Mouse (Mus musculus) limb, embryonic 15.5 days (tissue): ENCODE measurements around the gene Rora. TPM values are rescaled to one million over a fixed set of nuclear protein-coding genes. Genes with fewer than 3 reads are reported as not detected.

ENCODE experiments used
- ATAC-seq: fragments of 200-750 bp; cut with Nextera tagmentation; 2 replicates; pipeline ENCODE4 v1.8.0; 2017; ENCODE audit warnings: low read depth, moderate TSS enrichment; ENCODE audit not compliant: insufficient number of reproducible peaks, low FRiP score, low TSS enrichment
- H3K27ac ChIP-seq: fragments of 300-500 bp; sonication (generic); 2 replicates; pipeline ENCODE4 v1.5.1; 2015; ENCODE audit warnings: moderate library complexity, mild to moderate bottlenecking, inconsistent platforms
- H3K27me3 ChIP-seq: fragments of 300-500 bp; sonication (generic); 2 replicates; pipeline ENCODE4 v1.6.1; 2015; ENCODE audit warnings: inconsistent platforms
- H3K36me3 ChIP-seq: fragments of 300-500 bp; sonication (generic); 2 replicates; pipeline ENCODE4 v1.6.1; 2015; ENCODE audit warnings: inconsistent platforms
- H3K4me1 ChIP-seq: fragments of 300-500 bp; sonication (generic); 2 replicates; pipeline ENCODE4 v1.6.1; 2015; ENCODE audit warnings: inconsistent platforms
- H3K4me2 ChIP-seq: fragments of 300-500 bp; sonication (generic); 2 replicates; pipeline ENCODE4 v1.6.1; 2015; ENCODE audit warnings: mild to moderate bottlenecking, inconsistent platforms
- H3K4me3 ChIP-seq: fragments of 300-500 bp; sonication (generic); 2 replicates; pipeline ENCODE4 v1.5.1; 2015; ENCODE audit warnings: mild to moderate bottlenecking, inconsistent platforms
- H3K9ac ChIP-seq: fragments of 300-500 bp; sonication (generic); 2 replicates; pipeline ENCODE4 v1.6.1; 2015; ENCODE audit warnings: inconsistent platforms
- H3K9me3 ChIP-seq: fragments of 300-500 bp; sonication (generic); 2 replicates; pipeline ENCODE4 v1.6.1; 2016; ENCODE audit warnings: inconsistent platforms
- WGBS: fragments of 180-500 bp; shearing (Covaris S2); methylation state at CpG from one replicate; pipeline ENCODE4 v1.1.7; 2015; 5-methylcytosine and 5-hydroxymethylcytosine counted together
- polyA plus RNA-seq: library from polyadenylated mRNA; unstranded; fragments of >200 nt; fragmentation: Nextera tagmentation; extraction: Ambion mirVana; gene quantifications from 2 replicates; pipeline ENCODE4 v1.2.1, GENCODE M21; 2015

The Rora gene
- polyA plus RNA-seq, 1 experiment from 2014 or later: 25.4 TPM

DNA sequence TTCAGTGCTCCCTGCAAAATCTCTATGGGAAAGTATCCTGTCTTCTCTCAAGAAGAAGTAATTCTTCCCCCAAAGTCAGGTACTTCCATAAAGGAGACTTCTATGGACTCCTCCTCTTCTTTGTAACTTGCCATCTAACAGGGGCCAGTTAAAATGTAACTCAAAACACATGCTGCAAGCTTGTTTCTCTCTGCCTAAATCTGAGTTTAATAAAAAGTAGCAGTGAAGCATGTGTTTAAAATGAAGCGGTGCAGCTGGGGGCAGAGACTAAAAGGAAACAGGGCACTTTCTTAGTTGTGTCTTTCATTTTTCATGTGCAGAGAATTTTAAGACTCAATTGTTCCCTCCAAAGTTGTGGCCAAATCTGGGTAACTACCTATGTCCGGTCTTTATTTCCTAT lies 221.0 kb downstream of the Rora start:
- no peaks in the 10 kb centered on the region for H3K36me3 ChIP-seq
- no peak overlapping the region for H3K4me2 ChIP-seq
- 39% methylated on average over 2 of the region's 2 CpGs for WGBS
- peaks cover 16% of the 10 kb centered on the region for H3K4me1 ChIP-seq
- no peak overlapping the region for H3K9ac ChIP-seq
- no peak overlapping the region for H3K27ac ChIP-seq
- no peak overlapping the region for H3K4me3 ChIP-seq
- H3K27me3 ChIP-seq: peaks cover 5% of the 10 kb centered on the region; the same call in 1 of the 2 replicates
- H3K9me3 ChIP-seq: no peaks in the 10 kb centered on the region
- ATAC-seq: no peak

DNA sequence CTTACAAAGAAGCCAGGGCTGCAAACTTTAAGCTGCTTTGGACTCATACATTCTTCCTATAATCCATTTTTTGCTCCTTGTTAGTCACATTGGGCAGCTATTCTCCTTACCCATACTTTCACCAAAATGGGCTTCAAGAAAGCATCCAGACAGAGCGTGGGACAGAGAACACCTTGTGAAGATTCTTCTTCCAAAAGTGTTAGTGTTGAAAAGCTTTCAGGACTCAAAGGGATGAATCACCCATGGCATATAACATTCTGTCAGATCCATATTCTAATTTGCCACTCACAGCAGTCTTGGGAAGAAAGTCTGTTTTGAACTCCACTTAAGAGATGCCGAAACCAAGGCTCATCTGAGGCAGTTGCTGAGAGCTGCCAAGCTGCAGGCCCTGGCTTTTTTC lies 222.2 kb downstream of the Rora start:
- Histone ChIP-seq H3K4me1 (peaks cover 16% of the 10 kb centered on the region), H3K4me3 (no peak overlapping the region), H3K27ac (no peak overlapping the region), H3K9me3 (no peaks in the 10 kb centered on the region), H3K9ac (no peak overlapping the region), H3K36me3 (no peaks in the 10 kb centered on the region), H3K27me3 (peaks cover 5% of the 10 kb centered on the region; the same call in 1 of the 2 replicates), H3K4me2 (no peak overlapping the region)
- WGBS: 88% methylated on average over 2 of the region's 2 CpGs
- no peak for ATAC-seq

DNA sequence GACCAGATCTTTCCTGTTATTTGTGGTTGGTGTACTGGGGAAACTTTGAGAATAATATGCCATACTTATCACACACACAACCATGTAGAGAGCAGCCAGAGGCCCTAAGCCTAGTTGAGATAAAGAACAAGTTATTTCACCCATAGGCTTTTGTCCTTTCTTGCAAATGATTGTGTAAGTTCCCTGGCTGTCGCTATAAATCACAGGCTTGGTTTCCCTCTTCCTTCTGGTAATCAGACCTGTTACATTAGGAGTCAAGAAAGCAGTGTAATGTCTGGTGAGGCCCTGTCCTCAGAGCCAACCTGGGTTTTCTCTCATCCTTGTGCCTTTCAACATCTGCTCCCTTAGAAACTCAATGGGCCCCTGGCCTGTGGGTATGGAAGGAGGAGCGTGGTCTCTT lies 222.7 kb downstream of the Rora start:
- Histone ChIP-seq H3K4me2 (no peak overlapping the region), H3K36me3 (no peaks in the 10 kb centered on the region), H3K4me3 (no peak overlapping the region), H3K9me3 (no peaks in the 10 kb centered on the region), H3K4me1 (peaks cover 16% of the 10 kb centered on the region), H3K27ac (no peak overlapping the region), H3K27me3 (peaks cover 8% of the 10 kb centered on the region; the same call in 1 of the 2 replicates), H3K9ac (no peak overlapping the region)
- ATAC-seq: no peak
- WGBS: 78% methylated on average over 2 of the region's 2 CpGs

DNA sequence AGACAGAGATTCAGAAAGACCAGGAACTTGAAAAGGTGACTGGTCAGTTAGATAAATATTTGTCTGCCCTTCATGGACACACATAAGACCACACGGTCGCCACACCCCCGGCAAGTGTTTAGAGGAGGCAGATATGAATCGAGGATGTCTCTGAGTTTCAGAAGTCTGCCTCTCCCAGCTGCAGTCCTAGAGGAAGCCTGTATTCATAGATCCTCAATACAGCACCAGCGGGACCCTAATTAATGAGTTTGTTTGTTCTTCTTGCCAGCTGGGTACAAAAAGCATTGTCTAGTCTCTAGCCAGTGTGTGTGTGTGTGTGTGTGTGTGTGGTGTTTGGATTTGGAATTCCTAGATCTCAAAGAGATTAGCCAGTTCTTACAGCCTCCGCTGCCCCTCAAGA lies 228.3 kb downstream of the Rora start:
- 74% methylated on average over 6 of the region's 6 CpGs for WGBS
- no peak overlapping the region for H3K4me2 ChIP-seq
- ATAC-seq: no peak
- no peak overlapping the region for H3K27ac ChIP-seq
- no peak overlapping the region for H3K4me3 ChIP-seq
- H3K27me3 ChIP-seq: peaks cover 3% of the 10 kb centered on the region; the same call in 1 of the 2 replicates
- H3K9me3 ChIP-seq: no peaks in the 10 kb centered on the region
- H3K36me3 ChIP-seq: no peaks in the 10 kb centered on the region
- H3K4me1 ChIP-seq: peaks cover 4% of the 10 kb centered on the region; the same call in 1 of the 2 replicates
- H3K9ac ChIP-seq: no peak overlapping the region

DNA sequence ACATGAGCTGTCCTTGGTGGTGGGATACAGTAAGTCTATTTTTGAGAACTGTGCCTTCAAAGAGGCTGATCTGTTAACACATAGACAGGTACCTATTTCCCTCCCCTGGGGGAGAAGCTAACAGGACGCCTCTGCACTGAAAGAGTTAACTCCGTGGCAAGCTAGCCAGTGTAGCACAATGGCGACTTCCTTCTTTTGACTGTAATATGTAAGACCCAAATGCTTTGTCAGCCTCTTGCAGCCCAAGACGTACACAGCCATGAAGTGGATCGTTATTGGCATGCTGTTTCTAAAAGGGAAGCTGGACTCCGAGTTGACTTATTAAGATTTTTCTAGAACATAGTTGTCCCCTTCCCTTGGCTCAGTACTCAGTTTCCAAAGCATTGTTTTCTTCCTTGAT lies 229.4 kb downstream of the Rora start:
- Histone ChIP-seq H3K4me1 (no peaks in the 10 kb centered on the region), H3K9me3 (no peaks in the 10 kb centered on the region), H3K27ac (no peak overlapping the region), H3K4me2 (no peak overlapping the region), H3K4me3 (no peak overlapping the region), H3K36me3 (no peaks in the 10 kb centered on the region), H3K9ac (no peak overlapping the region), H3K27me3 (0 out of 2 replicates have a peak, but pooled peaks cover 3% of the 10 kb centered on the region)
- 61% methylated on average over 6 of the region's 6 CpGs for WGBS
- no peak for ATAC-seq

DNA sequence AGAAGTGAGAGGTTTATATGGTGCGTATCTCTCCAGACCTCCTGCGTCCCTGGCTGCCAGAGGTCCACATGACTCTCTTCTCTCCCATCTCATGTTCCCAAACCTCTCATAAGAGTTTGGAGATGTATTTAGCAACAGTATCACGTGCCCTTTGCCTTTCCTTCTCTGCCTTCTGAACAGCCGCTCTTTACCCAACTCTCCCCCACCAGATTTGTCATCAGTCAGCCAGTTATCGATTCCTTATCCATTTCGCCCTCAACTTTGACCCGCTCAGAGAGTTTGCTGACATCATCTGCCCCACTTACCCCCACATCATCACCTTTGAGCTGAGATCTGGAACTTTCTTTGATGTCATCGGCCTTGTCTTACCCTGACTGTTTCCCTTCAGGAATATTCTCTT lies 230.1 kb downstream of the Rora start:
- Histone ChIP-seq H3K4me1 (no peaks in the 10 kb centered on the region), H3K9ac (no peak overlapping the region), H3K36me3 (no peaks in the 10 kb centered on the region), H3K9me3 (no peaks in the 10 kb centered on the region), H3K27me3 (0 out of 2 replicates have a peak, but pooled peaks cover 3% of the 10 kb centered on the region), H3K4me2 (no peak overlapping the region), H3K4me3 (no peak overlapping the region), H3K27ac (no peak overlapping the region)
- ATAC-seq: no peak
- 85% methylated on average over 8 of the region's 8 CpGs for WGBS

DNA sequence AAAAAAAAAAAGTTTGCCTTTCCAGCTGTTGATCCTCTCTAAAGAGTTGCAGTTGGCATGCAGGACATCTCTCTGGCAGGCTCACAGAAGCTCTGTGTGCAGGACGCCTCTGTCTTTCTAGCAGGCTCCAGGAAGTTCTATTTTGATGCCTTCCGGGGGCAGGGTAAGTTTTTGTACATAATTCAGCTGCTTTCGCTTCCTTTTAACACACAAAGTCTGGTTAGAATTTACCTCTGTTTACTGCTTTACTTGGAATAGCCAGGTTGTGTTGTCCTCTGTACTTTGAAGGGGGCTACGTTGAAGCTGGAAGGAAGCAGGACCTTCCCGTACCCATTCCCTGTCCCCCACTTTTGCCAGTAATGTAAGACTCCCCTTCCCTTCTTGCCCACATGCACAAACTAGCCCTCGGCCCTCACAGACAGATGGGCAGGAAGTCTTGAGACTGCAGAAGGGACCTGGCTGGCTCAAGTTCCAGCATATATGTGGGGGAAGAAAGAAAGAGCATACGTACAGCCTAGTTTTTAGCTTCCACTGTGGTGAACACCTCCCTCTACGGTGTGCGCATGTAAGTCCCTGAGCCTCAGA lies 231.0 kb downstream of the Rora start:
- Histone ChIP-seq H3K4me3 (no peak overlapping the region), H3K27ac (no peak overlapping the region), H3K27me3 (0 out of 2 replicates have a peak, but pooled peaks cover 3% of the 10 kb centered on the region), H3K4me2 (no peak overlapping the region), H3K9ac (no peak overlapping the region), H3K9me3 (no peaks in the 10 kb centered on the region), H3K36me3 (no peaks in the 10 kb centered on the region), H3K4me1 (0 out of 2 replicates have a peak, but pooled peaks cover 3% of the 10 kb centered on the region)
- ATAC-seq: no peak
- WGBS: 59% methylated on average over 9 of the region's 9 CpGs

DNA sequence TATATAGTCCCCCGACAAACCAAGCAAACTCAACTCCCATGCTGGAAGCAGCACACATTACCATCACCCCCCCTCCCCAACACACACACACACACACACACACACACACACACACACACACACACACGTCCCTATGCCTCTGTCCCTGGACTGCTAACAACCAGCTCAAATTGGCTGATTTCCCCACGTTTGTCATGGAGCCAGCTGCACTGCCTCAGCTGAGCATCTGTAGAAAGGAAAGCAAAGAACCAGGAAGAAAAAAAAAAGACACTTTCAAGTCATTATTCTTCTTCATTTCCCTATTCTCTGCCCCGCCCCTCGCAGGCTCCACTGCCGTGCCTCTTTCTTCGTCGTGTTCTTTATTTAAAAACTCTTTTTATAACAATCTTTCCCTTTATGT lies 235.1 kb downstream of the Rora start:
- ATAC-seq: no peak
- no peak overlapping the region for H3K27ac ChIP-seq
- no peaks in the 10 kb centered on the region for H3K36me3 ChIP-seq
- peaks cover 12% of the 10 kb centered on the region; the same call in 1 of the 2 replicates for H3K4me1 ChIP-seq
- no peaks in the 10 kb centered on the region for H3K9me3 ChIP-seq
- no peak overlapping the region for H3K4me2 ChIP-seq
- H3K9ac ChIP-seq: no peak overlapping the region
- H3K27me3 ChIP-seq: no peaks in the 10 kb centered on the region
- 41% methylated on average over 8 of the region's 8 CpGs for WGBS
- no peak overlapping the region for H3K4me3 ChIP-seq

DNA sequence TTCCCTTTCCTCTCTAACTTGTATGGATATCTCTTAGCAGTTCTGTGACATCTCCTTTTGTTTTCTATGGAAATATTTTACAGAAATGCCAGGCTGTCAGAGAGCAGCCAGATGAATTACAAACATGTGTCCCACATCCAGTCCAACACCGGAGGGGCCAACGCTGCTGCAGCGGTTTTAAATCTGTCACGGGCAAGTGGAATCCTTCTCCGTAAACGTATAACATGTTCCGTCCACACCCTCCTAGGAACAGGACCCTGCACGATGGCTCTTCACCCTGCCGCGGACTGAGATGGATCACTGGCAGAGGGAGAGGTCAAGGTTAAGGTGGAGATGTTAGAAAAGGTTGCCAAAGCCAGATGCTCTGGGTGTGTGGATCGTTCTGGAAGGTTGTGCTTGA lies 237.8 kb downstream of the Rora start:
- ATAC-seq: no peak
- H3K4me2 ChIP-seq: no peak overlapping the region
- peaks cover 12% of the 10 kb centered on the region; the same call in 1 of the 2 replicates for H3K4me1 ChIP-seq
- H3K4me3 ChIP-seq: no peak overlapping the region
- no peak overlapping the region for H3K27ac ChIP-seq
- 39% methylated on average over 11 of the region's 11 CpGs for WGBS
- H3K36me3 ChIP-seq: no peaks in the 10 kb centered on the region
- no peaks in the 10 kb centered on the region for H3K9me3 ChIP-seq
- H3K9ac ChIP-seq: no peak overlapping the region
- H3K27me3 ChIP-seq: no peaks in the 10 kb centered on the region

DNA sequence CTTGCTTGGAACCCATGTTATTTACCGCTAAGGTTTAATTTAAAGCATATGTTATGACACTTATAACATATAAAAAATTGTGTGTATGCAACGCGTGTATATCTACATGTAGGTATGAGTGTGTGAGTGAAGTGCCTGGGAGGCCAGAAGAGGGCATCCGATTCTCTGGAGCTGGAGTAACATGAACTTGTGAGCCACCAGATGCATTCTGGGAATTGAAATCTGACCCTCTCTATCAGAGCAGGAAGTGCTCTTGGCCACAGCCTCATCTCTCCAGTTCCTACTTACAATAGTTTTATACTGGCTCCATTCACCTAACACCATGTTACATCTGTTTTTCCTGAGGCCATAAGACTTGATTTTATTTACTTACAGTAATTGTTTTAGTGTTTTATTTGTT lies 238.8 kb downstream of the Rora start:
- 84% methylated on average over 4 of the region's 4 CpGs for WGBS
- Histone ChIP-seq H3K9me3 (no peaks in the 10 kb centered on the region), H3K4me1 (peaks cover 12% of the 10 kb centered on the region; the same call in 1 of the 2 replicates), H3K27me3 (no peaks in the 10 kb centered on the region), H3K36me3 (no peaks in the 10 kb centered on the region), H3K27ac (no peak overlapping the region), H3K4me3 (no peak overlapping the region), H3K4me2 (no peak overlapping the region), H3K9ac (no peak overlapping the region)
- no peak for ATAC-seq

DNA sequence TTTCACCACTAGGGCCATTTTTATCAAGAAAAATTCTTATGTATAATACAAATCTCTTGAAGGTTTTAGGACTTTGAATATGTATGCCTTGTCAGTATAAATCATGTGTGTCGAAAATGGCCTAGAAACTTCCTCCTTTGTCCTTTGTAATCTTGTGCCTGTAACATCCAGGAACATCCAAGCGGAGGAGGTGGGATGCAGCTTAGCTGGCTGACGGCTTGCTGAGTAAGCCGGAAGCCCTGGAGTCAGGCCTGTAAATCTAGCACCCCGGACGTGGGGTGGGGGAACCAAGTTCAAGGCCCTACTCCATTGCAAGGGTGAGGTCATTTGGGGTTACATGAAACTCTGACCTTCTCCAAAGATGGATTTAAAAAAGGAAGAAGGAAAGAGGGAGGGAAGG lies 239.3 kb downstream of the Rora start:
- H3K9me3 ChIP-seq: no peaks in the 10 kb centered on the region
- WGBS: 60% methylated on average over 6 of the region's 6 CpGs

DNA sequence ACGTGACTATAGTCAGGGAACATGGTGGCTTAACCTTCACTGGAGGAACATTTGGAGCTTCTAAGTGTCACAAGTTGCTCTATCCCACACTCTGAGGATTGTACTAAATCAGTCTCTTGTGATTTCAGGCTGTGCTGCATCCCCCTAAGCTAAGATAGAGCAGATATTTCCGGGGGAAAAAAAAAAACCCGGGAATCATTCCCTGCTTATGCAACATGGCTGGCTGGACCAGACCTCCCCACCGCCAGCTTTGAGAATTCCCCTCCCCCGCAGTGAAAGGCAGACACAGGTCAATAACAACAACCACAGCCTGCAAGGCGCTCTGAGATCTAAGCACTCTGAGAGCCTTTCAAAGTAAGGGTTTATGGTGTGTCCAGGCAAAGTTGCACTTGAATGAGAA lies 244.7 kb downstream of the Rora start:
- no peaks in the 10 kb centered on the region for H3K9me3 ChIP-seq
- no peak overlapping the region for H3K4me3 ChIP-seq
- no peaks in the 10 kb centered on the region for H3K27me3 ChIP-seq
- no peaks in the 10 kb centered on the region for H3K36me3 ChIP-seq
- H3K4me2 ChIP-seq: no peak overlapping the region
- no peak overlapping the region for H3K27ac ChIP-seq
- WGBS: 57% methylated on average over 6 of the region's 6 CpGs
- no peak for ATAC-seq
- no peak overlapping the region for H3K9ac ChIP-seq
- H3K4me1 ChIP-seq: no peaks in the 10 kb centered on the region

More for the DNA sequence above, 239.3 kb downstream of the Rora start:
- Histone ChIP-seq H3K9ac (no peak overlapping the region), H3K4me2 (no peak overlapping the region), H3K4me3 (no peak overlapping the region), H3K27me3 (no peaks in the 10 kb centered on the region), H3K27ac (no peak overlapping the region), H3K4me1 (peaks cover 12% of the 10 kb centered on the region; the same call in 1 of the 2 replicates), H3K36me3 (no peaks in the 10 kb centered on the region)
- no peak for ATAC-seq
